Mouse (Mus musculus): ENCODE results near the gene Gm5127. TPM values are rescaled to one million over a fixed set of nuclear protein-coding genes. Genes with fewer than 3 reads are reported as not detected.

The Gm5127 gene
- polyA plus RNA-seq, 1 experiment = 0.25 TPM

GRCm38 (mm10) chrX:106602574-106603258 is 19.7 kb downstream of the Gm5127 start:
- DNase-seq = no peak
- Histone ChIP-seq H3K4me1 (ENCODE audit: control insufficient read depth, insufficient read depth, low read length) (no peaks in the 10 kb centered on the region), H3K27ac (ENCODE audit: insufficient read depth, low read length) (no peak overlapping the region), H3K4me3 (replicated peaks; ENCODE audit: insufficient read depth, low read depth, low read length) (no peak overlapping the region), H3K27me3 (ENCODE audit: control insufficient read depth, insufficient read depth, low read length) (no peaks in the 10 kb centered on the region)
- 11% methylated on average over 9 of the region's 9 CpGs for WGBS
- no peak for TF ChIP-seq CTCF (IDR thresholded peaks at IDR 0.05; ENCODE audit: borderline replicate concordance, insufficient read depth, low read depth, low read length)
- no peak for TF ChIP-seq POLR2A (IDR thresholded peaks at IDR 0.05; ENCODE audit: borderline replicate concordance, insufficient read depth, low read length)

GRCm38 (mm10) chrX:106603386-106603785 is 20.4 kb downstream of the Gm5127 start, which contains the start of gene Cysltr1:
TSS of gene Cysltr1 (minus strand) at chrX:106603679.
- WGBS = 29% methylated on average over 6 of the region's 6 CpGs
- no peak for TF ChIP-seq POLR2A (IDR thresholded peaks at IDR 0.05; ENCODE audit: borderline replicate concordance, insufficient read depth, low read length)
- no peak for TF ChIP-seq CTCF (IDR thresholded peaks at IDR 0.05; ENCODE audit: borderline replicate concordance, insufficient read depth, low read depth, low read length)
- H3K27ac ChIP-seq (ENCODE audit: insufficient read depth, low read length) = no peak within 1 kb of the TSS
- DNase-seq = no peak
- H3K27me3 ChIP-seq (ENCODE audit: control insufficient read depth, insufficient read depth, low read length) = no peaks in the 10 kb centered on the region
- no peak within 1 kb of the TSS for H3K4me3 ChIP-seq (replicated peaks; ENCODE audit: insufficient read depth, low read depth, low read length)
- H3K4me1 ChIP-seq (ENCODE audit: control insufficient read depth, insufficient read depth, low read length) = no peaks in the 10 kb centered on the region

DNA sequence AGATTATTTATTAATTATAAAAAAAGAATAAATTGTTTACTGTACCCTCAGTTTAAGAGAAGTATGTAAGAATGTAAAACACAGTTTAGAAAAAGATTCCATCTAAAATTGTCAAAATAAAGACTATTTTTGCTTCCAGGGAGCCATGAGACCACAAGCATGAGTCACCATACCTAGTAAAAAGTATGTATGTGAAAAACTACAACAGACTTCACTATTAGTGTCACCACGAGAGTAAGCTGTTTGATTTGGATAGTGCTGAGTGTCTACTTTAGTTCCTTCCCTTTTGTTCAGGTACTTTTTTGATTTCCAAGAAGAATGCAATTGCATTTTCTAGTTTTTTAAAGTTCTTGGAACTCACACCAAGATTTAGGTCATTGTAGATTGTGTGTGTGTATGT is 39.5 kb downstream of the Gm5127 start:
- TF ChIP-seq POLR2A (IDR thresholded peaks at IDR 0.05; ENCODE audit: borderline replicate concordance, insufficient read depth, low read length) (no peak), CTCF (IDR thresholded peaks at IDR 0.05; ENCODE audit: borderline replicate concordance, insufficient read depth, low read depth, low read length) (no peak)
- Histone ChIP-seq H3K27me3 (ENCODE audit: control insufficient read depth, insufficient read depth, low read length) (no peaks in the 10 kb centered on the region), H3K4me1 (ENCODE audit: control insufficient read depth, insufficient read depth, low read length) (no peaks in the 10 kb centered on the region), H3K4me3 (replicated peaks; ENCODE audit: insufficient read depth, low read depth, low read length) (no peak overlapping the region), H3K27ac (ENCODE audit: insufficient read depth, low read length) (no peak overlapping the region)
- WGBS = 81% methylated on average over 1 of the region's 1 CpGs
- DNase-seq = no peak

- no peaks in the 10 kb centered on the region for H3K27me3 ChIP-seq (ENCODE audit: control insufficient read depth, insufficient read depth, low read length)
- WGBS = 17% methylated on average over 3 of the region's 3 CpGs
- H3K27ac ChIP-seq (ENCODE audit: insufficient read depth, low read length) = no peak overlapping the region
- no peak overlapping the region for H3K4me3 ChIP-seq (replicated peaks; ENCODE audit: insufficient read depth, low read depth, low read length)
- TF ChIP-seq CTCF (IDR thresholded peaks at IDR 0.05; ENCODE audit: borderline replicate concordance, insufficient read depth, low read depth, low read length) (no peak), POLR2A (IDR thresholded peaks at IDR 0.05; ENCODE audit: borderline replicate concordance, insufficient read depth, low read length) (no peak)
- DNase-seq = no peak
- H3K4me1 ChIP-seq (ENCODE audit: control insufficient read depth, insufficient read depth, low read length) = no peaks in the 10 kb centered on the region
Observed at GRCm38 (mm10) chrX:106623667-106624066, 40.7 kb downstream of the Gm5127 start.

DNA sequence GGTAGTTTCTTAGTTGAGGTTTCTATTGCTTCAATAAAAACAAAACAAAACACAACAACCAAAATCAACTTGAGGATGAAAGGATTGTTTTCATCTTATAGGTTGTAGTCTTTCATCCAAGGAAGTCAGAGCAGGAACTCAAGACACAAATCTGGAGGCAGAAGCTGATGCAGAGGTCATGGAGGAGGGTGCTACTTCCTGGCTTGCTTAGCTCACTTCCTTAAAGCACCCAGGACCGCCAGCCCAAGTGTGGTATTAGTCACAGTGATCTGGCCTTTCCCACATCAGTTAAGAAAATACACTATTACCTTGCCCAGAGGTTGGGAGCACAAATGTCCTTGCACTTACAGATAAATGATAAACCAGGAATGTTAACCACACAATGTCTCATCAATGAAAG is 45.5 kb downstream of the Gm5127 start:
- 80% methylated on average over 1 of the region's 1 CpGs for WGBS
- TF ChIP-seq POLR2A (IDR thresholded peaks at IDR 0.05; ENCODE audit: borderline replicate concordance, insufficient read depth, low read length) (no peak), CTCF (IDR thresholded peaks at IDR 0.05; ENCODE audit: borderline replicate concordance, insufficient read depth, low read depth, low read length) (no peak)
- H3K27me3 ChIP-seq (ENCODE audit: control insufficient read depth, insufficient read depth, low read length) = no peaks in the 10 kb centered on the region
- H3K4me3 ChIP-seq (replicated peaks; ENCODE audit: insufficient read depth, low read depth, low read length) = no peak overlapping the region
- DNase-seq = no peak
- no peak overlapping the region for H3K27ac ChIP-seq (ENCODE audit: insufficient read depth, low read length)
- H3K4me1 ChIP-seq (ENCODE audit: control insufficient read depth, insufficient read depth, low read length) = no peaks in the 10 kb centered on the region

- DNase-seq = no peak
- Histone ChIP-seq H3K4me1 (ENCODE audit: control insufficient read depth, insufficient read depth, low read length) (no peaks in the 10 kb centered on the region), H3K4me3 (replicated peaks; ENCODE audit: insufficient read depth, low read depth, low read length) (no peak overlapping the region), H3K27me3 (ENCODE audit: control insufficient read depth, insufficient read depth, low read length) (no peaks in the 10 kb centered on the region), H3K27ac (ENCODE audit: insufficient read depth, low read length) (no peak overlapping the region)
- TF ChIP-seq CTCF (IDR thresholded peaks at IDR 0.05; ENCODE audit: borderline replicate concordance, insufficient read depth, low read depth, low read length) = no peak
- no peak for TF ChIP-seq POLR2A (IDR thresholded peaks at IDR 0.05; ENCODE audit: borderline replicate concordance, insufficient read depth, low read length)
Observed at GRCm38 (mm10) chrX:106633543-106633942, 50.6 kb downstream of the Gm5127 start.

- Histone ChIP-seq H3K4me1 (ENCODE audit: control insufficient read depth, insufficient read depth, low read length) (no peaks in the 10 kb centered on the region), H3K4me3 (replicated peaks; ENCODE audit: insufficient read depth, low read depth, low read length) (no peak overlapping the region), H3K27me3 (ENCODE audit: control insufficient read depth, insufficient read depth, low read length) (no peaks in the 10 kb centered on the region), H3K27ac (ENCODE audit: insufficient read depth, low read length) (no peak overlapping the region)
- TF ChIP-seq CTCF (IDR thresholded peaks at IDR 0.05; ENCODE audit: borderline replicate concordance, insufficient read depth, low read depth, low read length) = no peak
- no peak for DNase-seq
- 70% methylated on average over 3 of the region's 3 CpGs for WGBS
Observed at GRCm38 (mm10) chrX:106634799-106635541, 52.0 kb downstream of the Gm5127 start.

GRCm38 (mm10) chrX:106662101-106662500 is 79.1 kb downstream of the Gm5127 start:
- no peak for TF ChIP-seq POLR2A (IDR thresholded peaks at IDR 0.05; ENCODE audit: borderline replicate concordance, insufficient read depth, low read length)
- no peak for TF ChIP-seq CTCF (IDR thresholded peaks at IDR 0.05; ENCODE audit: borderline replicate concordance, insufficient read depth, low read depth, low read length)
- no peak overlapping the region for H3K27ac ChIP-seq (ENCODE audit: insufficient read depth, low read length)
- H3K4me1 ChIP-seq (ENCODE audit: control insufficient read depth, insufficient read depth, low read length) = no peaks in the 10 kb centered on the region
- DNase-seq = no peak
- H3K4me3 ChIP-seq (replicated peaks; ENCODE audit: insufficient read depth, low read depth, low read length) = no peak overlapping the region
- H3K27me3 ChIP-seq (ENCODE audit: control insufficient read depth, insufficient read depth, low read length) = no peaks in the 10 kb centered on the region

All from cerebellum, adult 2 months (tissue).